Mouse (Mus musculus) bone marrow, adult 2 months (tissue): ENCODE data around the gene Sap30bp. TPM values are rescaled to one million over a fixed set of nuclear protein-coding genes. Genes with fewer than 3 reads are reported as not detected.

Experiments
- H3K27ac ChIP-seq: fragments of 200-500 bp; 2 replicates; pipeline ENCODE4 v1.5.1; 2012; ENCODE audit warnings: low read depth, mild to moderate bottlenecking, control low read depth, inconsistent platforms, low read length; ENCODE audit not compliant: control insufficient read depth, poor library complexity, insufficient read depth
- H3K4me1 ChIP-seq: fragments of 200-500 bp; 2 replicates; pipeline ENCODE4 v1.6.1; 2011; ENCODE audit warnings: low read length; ENCODE audit not compliant: control insufficient read depth, insufficient read depth
- H3K4me3 ChIP-seq: fragments of 200-500 bp; replicated peaks from 2 replicates; pipeline ENCODE3; 2011; ENCODE audit warnings: mild to moderate bottlenecking, low read depth, low read length, control low read depth; ENCODE audit not compliant: control insufficient read depth
- CTCF ChIP-seq: fragments of 200-500 bp; IDR thresholded peaks from 2 replicates; pipeline ENCODE4 v1.5.1; 2011; ENCODE audit warnings: low read length, control low read depth; ENCODE audit not compliant: control insufficient read depth, insufficient read depth
- POLR2A ChIP-seq: fragments of 200-500 bp; IDR thresholded peaks from 2 replicates; pipeline ENCODE4 v1.6.1; 2011; ENCODE audit warnings: low read depth, mild to moderate bottlenecking, control low read depth, low read length, borderline replicate concordance; ENCODE audit not compliant: control insufficient read depth
- WGBS: fragments of 180-500 bp; shearing (Covaris S2); methylation state at CpG from one replicate; pipeline ENCODE4 v1.1.7; 2018; 5-methylcytosine and 5-hydroxymethylcytosine counted together
- polyA plus RNA-seq: library from polyadenylated mRNA; stranded (reverse); fragments of >200 nt; gene quantifications from 2 replicates; pipeline ENCODE4 v1.2.4, GENCODE M21; 2011; ENCODE audit warnings: low replicate concordance; ENCODE audit not compliant: missing spikeins, insufficient read depth, insufficient read length

The Sap30bp gene
- polyA plus RNA-seq, 1 experiment = 21.7 TPM

- H3K4me1 ChIP-seq = peaks cover 5% of the 10 kb centered on the region
- WGBS = 63% methylated on average over 14 of the region's 14 CpGs
- peak; percentile 63 for TF ChIP-seq CTCF
- TF ChIP-seq POLR2A = no peak
- H3K27ac ChIP-seq = no peak overlapping the region
- no peak overlapping the region for H3K4me3 ChIP-seq
Observed at GRCm38 (mm10) chr11:115894755-115895520, 38.1 kb upstream of the Sap30bp start.

- WGBS = 13% methylated on average over 7 of the region's 7 CpGs
- no peak for TF ChIP-seq POLR2A
- no peak for TF ChIP-seq CTCF
- H3K4me3 ChIP-seq = no peak overlapping the region
- H3K4me1 ChIP-seq = peaks cover 13% of the 10 kb centered on the region
- peak overlapping the region; percentile 1; the same call in 1 of the 2 replicates for H3K27ac ChIP-seq
Observed at GRCm38 (mm10) chr11:115898446-115898845, 34.6 kb upstream of the Sap30bp start.

- WGBS = 7% methylated on average over 4 of the region's 4 CpGs
- no peak overlapping the region for H3K4me3 ChIP-seq
- TF ChIP-seq CTCF (peak; percentile 90), POLR2A (no peak)
- peaks cover 16% of the 10 kb centered on the region for H3K4me1 ChIP-seq
- peak overlapping the region; percentile 36 for H3K27ac ChIP-seq
Observed at GRCm38 (mm10) chr11:115898886-115899285, 34.2 kb upstream of the Sap30bp start.

DNA sequence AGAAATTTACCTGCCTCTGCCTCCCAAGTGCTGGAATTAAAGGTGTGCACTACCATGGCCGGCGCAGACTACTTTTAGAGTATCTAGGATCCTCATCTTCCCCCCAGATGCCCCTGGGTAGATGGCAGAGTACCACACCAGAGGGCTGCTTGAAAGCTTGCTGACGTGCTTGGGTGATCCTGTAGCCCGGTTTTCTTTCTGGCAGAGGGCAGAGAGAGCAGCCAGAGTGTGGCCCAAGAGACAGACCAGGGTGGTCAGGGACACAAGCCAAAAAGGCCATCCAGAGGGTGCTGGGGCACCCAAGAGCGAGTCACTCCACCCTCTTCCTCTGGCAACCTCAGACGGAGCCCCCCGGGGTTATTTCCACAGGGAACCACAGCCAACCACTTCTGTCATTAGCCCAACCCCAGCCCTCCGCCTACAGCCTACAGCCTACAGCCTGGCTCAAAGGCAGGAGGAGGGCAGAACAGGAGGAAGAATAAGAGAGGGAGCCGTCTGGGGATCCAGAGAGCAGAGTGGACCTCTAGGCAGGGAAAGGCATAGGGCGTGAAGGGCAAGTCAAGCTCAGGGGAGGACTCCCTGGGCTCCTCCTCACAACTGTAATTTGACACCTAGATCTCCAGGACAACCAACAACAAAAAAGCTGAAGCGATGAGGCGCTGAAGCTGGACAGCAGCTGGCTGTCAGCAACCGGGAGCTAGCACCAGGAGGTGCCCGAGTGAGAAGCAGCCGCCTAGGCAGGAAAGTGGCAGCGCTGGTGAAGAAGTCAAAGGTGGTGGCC lies 33.4 kb upstream of the Sap30bp start, which contains the start of gene Smim5:
Gene Smim5 (plus strand): TSS at position 481 of the 781 bp plus-strand sequence.
- WGBS = 13% methylated on average over 16 of the region's 16 CpGs
- peak within 1 kb of the TSS; percentile 96 for H3K27ac ChIP-seq
- H3K4me3 ChIP-seq = peak within 1 kb of the TSS; percentile 70
- peaks cover 20% of the 10 kb centered on the region for H3K4me1 ChIP-seq
- peak; percentile 61; the same call in 1 of the 2 replicates for TF ChIP-seq POLR2A
- no peak for TF ChIP-seq CTCF

DNA sequence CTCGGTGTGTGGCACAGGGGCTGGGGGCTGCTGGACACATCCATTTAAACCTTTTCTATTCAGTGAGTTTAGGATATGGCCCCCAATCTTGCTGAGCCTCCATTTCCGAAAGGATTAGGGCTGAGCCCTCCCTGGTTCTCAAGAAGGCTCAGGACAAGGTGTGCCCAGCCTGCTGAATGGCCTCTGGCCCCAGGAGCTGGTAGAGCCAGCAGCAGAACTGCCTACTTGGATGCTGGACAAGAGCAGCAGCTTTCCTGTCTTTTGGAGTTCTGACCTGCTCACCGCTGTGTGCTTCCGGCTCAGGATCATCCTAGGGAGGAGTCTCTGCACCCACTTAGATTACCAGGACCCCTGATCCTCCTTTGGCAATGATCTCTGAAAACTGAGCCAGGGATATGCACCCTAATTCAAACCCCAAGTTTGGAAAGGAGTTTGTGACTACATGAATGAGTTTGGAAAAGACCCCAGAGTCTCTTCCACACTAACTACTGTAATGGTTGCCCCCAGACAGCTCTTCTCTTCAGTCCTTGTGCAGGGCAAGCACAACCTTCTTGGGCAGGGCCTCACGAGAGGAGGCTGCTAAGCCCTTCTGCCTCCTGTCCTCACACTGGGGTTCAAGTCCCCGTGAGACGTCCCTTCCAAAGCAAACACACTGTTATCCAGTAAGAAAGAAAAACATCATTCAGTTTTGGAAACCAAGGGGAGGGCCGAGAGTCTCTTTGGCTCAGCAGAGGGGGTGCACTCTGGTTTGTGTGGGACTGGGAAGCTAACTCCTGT lies 32.3 kb upstream of the Sap30bp start:
- Histone ChIP-seq H3K4me1 (peaks cover 20% of the 10 kb centered on the region), H3K27ac (peak overlapping the region; percentile 96), H3K4me3 (peak overlapping the region; percentile 70)
- WGBS = 44% methylated on average over 8 of the region's 8 CpGs
- TF ChIP-seq POLR2A (no peak), CTCF (no peak)

DNA sequence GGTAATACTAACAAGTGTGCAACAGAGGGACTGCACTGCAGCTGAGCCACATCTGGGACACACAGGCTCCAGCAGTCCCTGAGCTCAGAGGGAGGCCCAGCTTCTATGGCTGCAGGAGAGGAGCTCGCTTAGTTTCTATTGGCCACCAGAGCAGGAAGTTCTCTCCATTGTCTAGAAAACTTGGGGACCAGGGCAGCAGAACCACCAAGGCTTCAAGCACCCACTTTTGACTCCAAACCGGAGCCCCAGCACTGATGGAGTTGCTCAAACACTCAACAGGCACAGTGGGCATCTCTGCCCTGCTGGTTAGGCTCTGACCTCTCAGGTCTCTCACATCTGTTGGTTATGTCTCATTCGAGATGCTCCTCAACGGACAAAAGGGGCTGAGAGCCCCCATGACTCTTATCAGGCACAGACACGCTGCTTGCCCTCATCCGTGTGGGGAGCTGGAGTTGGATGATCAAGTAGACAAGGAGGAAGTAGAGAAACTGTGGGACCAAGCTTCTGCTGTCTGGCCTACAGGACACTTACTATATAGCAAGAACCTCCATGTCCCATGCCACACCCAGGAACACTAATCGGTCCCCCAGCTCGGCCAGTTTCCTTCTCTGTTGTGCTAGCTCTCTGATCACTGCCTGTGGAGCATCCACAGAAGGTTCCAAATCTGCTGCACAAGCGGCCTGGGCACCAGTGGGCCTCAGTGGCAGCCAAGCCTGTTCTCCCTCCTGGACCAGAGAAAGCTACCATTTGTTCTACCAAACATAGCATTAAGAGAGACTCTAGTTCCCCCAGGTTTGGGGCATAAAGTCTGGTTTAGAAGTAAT lies 31.5 kb upstream of the Sap30bp start:
- 20% methylated on average over 9 of the region's 9 CpGs for WGBS
- Histone ChIP-seq H3K4me3 (peak overlapping the region; percentile 70), H3K27ac (peak overlapping the region; percentile 96), H3K4me1 (peaks cover 20% of the 10 kb centered on the region)
- TF ChIP-seq POLR2A = peak; percentile 34; the same call in 1 of the 2 replicates
- TF ChIP-seq CTCF = 0 out of 2 replicates have a peak, but pooled peaks have one; percentile 13

DNA sequence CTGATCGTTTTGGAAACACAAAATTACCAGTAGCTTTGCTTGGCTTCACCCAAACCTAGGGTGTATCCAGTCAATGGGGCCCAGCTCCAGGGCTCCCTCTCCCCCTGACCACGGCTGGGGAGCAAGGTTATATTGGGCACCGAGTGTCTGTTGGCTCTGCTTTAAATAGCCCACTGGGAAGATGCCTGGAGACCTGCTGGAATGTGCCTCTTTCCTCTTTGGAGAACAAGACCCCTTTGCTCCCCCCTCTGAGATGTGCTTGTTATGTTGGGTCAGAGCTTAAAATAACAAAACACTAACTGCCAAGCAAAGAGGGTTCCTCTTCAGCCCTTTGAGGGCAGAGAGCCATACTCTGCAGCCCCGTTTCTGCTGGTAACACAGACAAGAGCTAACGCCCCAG lies 30.9 kb upstream of the Sap30bp start:
- WGBS = 28% methylated on average over 5 of the region's 5 CpGs

More for the DNA sequence above, 30.9 kb upstream of the Sap30bp start:
- TF ChIP-seq POLR2A (no peak), CTCF (no peak)
- peak overlapping the region; percentile 39 for H3K4me3 ChIP-seq
- H3K27ac ChIP-seq = peak overlapping the region; percentile 96
- peaks cover 20% of the 10 kb centered on the region for H3K4me1 ChIP-seq
